Mouse (Mus musculus): ENCODE results near the gene Pcdh15. TPM values are rescaled to one million over a fixed set of nuclear protein-coding genes. Genes with fewer than 3 reads are reported as not detected.

Pcdh15 gene
- polyA plus RNA-seq, 1 experiment from 2014 or later = 0.11 TPM

DNA sequence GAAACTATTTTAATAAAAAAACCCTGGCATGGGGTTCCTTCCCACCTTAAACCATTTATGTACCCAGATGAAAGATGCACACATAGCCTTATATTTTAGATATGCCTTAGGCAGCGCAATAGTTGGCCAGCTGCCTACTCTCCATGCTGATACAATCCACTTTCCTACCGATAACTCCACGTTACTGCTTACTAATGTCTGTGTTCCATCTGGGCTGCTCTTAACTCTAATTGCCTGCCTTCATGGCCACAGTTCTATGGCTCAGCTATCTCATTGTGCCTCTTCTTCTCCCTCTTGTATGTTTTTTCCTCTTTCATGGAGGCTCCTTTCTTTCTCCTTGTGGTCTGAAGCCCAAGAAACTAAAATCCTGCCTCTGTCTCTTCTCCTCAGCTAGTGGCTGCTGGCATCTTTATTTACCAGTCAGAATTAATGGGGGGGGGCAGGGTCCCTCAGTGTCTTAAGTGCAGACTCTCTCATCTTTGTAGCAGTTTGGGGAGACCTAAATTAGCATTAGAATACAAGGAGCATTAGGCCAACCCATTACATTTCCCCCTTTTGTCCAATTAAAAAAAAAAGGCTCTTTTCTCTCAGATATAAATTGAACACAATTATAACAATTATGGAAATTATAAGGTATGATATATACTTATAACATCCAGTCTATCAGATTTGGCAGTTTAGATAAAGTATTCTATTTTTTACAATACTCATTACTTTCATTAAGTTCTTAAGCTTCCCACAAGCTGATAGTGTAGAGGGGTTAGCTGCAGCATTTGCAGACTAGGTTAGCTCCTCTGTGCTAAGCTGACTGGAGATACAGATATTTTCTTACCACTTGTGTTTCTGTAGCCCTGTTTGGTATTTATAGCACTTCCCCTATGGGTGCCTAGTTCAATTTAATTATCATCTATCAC is 1240.4 kb downstream of the Pcdh15 start:
- 77% methylated on average over 3 of the region's 3 CpGs for WGBS (ENCODE audit: insufficient replicate concordance)
- no peak overlapping the region for H3K9ac ChIP-seq (ENCODE audit: low read depth, low read length)
- H3K27ac ChIP-seq (ENCODE audit: low read depth, low read length) = no peak overlapping the region
- ATAC-seq (replicated peaks; ENCODE audit: insufficient number of reproducible peaks, low FRiP score, low TSS enrichment) = no peak
- H3K4me3 ChIP-seq (ENCODE audit: low read depth, low read length) = no peak overlapping the region
- no peaks in the 10 kb centered on the region for H3K27me3 ChIP-seq (ENCODE audit: control insufficient read depth, insufficient read depth, low read length)
- no peaks in the 10 kb centered on the region for H3K4me1 ChIP-seq (ENCODE audit: control insufficient read depth, insufficient read depth, low read length)
- no peak overlapping the region for H3K4me2 ChIP-seq
- no peaks in the 10 kb centered on the region for H3K36me3 ChIP-seq (ENCODE audit: control insufficient read depth, insufficient read depth, low read length)
- H3K9me3 ChIP-seq (replicated peaks; ENCODE audit: control insufficient read depth, low read length) = no peaks in the 10 kb centered on the region

- 54% methylated on average over 5 of the region's 5 CpGs for WGBS (ENCODE audit: insufficient replicate concordance)
- H3K4me1 ChIP-seq (ENCODE audit: control insufficient read depth, insufficient read depth, low read length) = no peaks in the 10 kb centered on the region
- H3K4me3 ChIP-seq (ENCODE audit: low read depth, low read length) = no peak overlapping the region
- no peak overlapping the region for H3K9ac ChIP-seq (ENCODE audit: low read depth, low read length)
- no peaks in the 10 kb centered on the region for H3K27me3 ChIP-seq (ENCODE audit: control insufficient read depth, insufficient read depth, low read length)
- H3K4me2 ChIP-seq = no peak overlapping the region
- H3K27ac ChIP-seq (ENCODE audit: low read depth, low read length) = no peak overlapping the region
- ATAC-seq (replicated peaks; ENCODE audit: insufficient number of reproducible peaks, low FRiP score, low TSS enrichment) = no peak
- H3K36me3 ChIP-seq (ENCODE audit: control insufficient read depth, insufficient read depth, low read length) = no peaks in the 10 kb centered on the region
- H3K9me3 ChIP-seq (replicated peaks; ENCODE audit: control insufficient read depth, low read length) = no peaks in the 10 kb centered on the region
Measured at GRCm38 (mm10) chr10:74359526-74359925, 1260.4 kb downstream of the Pcdh15 start.

DNA sequence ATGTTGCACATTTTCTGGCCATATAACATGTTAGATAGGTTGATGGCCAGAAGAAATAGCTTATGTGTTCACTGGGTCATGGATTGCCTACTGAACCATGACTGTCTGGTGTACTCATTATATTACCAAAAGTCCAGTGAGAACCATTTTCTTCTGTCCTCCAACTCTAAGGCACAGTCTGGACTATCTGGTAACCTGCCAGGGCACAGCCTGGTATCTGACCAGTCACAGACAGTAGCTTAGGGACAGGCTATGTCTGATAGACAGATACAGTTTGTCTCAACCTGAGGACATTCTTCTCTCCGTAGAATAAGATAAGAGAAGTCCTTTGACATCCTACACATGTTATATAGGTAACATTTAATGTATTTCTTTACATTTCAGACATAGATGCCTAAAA is 1279.6 kb downstream of the Pcdh15 start:
- H3K27ac ChIP-seq (ENCODE audit: low read depth, low read length) = no peak overlapping the region
- no peak for ATAC-seq (replicated peaks; ENCODE audit: insufficient number of reproducible peaks, low FRiP score, low TSS enrichment)
- H3K9ac ChIP-seq (ENCODE audit: low read depth, low read length) = no peak overlapping the region
- H3K9me3 ChIP-seq (replicated peaks; ENCODE audit: control insufficient read depth, low read length) = no peaks in the 10 kb centered on the region
- H3K4me1 ChIP-seq (ENCODE audit: control insufficient read depth, insufficient read depth, low read length) = no peaks in the 10 kb centered on the region
- 68% methylated on average over 1 of the region's 1 CpGs for WGBS (ENCODE audit: insufficient replicate concordance)
- no peak overlapping the region for H3K4me3 ChIP-seq (ENCODE audit: low read depth, low read length)
- H3K36me3 ChIP-seq (ENCODE audit: control insufficient read depth, insufficient read depth, low read length) = no peaks in the 10 kb centered on the region
- no peak overlapping the region for H3K4me2 ChIP-seq
- no peaks in the 10 kb centered on the region for H3K27me3 ChIP-seq (ENCODE audit: control insufficient read depth, insufficient read depth, low read length)

DNA sequence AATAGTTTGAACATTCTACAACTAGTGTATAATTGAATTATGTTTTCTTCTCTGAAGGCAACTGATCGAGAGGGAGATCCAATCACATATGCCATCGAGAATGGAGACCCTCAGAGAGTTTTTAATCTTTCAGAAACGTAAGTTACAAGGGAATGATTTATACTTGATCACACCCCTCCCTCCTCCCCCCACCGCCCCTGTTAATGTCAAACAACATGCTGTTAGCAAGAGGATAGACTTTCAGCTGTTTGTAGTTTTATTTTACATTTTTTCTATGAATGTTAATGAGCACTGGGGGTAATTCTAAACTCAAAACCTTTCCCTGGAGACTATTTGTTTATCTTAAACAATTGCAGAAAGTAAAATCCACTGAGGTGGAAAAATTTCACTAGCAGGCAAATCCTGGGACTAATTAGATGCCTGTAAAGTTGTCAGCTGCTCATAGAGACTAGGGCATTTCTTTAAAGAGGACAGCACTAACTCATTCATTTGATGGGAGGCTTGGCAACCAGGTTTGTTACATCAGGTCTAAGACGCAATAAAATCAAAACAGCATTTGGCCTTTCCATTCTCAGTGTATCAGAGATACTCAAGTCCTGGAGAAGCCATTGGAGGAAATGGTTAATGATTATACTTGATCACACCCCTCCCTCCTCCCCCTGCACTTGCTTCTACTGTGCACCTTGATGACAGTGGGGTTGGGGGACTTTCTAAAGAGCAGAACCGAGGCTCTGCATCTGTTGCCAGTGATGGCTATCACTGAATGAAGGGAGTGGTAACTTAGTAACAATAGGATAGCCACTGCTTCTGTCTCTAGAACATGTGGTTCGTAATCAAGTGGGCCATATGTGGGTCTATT is 1280.4 kb downstream of the Pcdh15 start:
- no peaks in the 10 kb centered on the region for H3K4me1 ChIP-seq (ENCODE audit: control insufficient read depth, insufficient read depth, low read length)
- no peak overlapping the region for H3K4me2 ChIP-seq
- H3K4me3 ChIP-seq (ENCODE audit: low read depth, low read length) = no peak overlapping the region
- no peak overlapping the region for H3K9ac ChIP-seq (ENCODE audit: low read depth, low read length)
- H3K9me3 ChIP-seq (replicated peaks; ENCODE audit: control insufficient read depth, low read length) = no peaks in the 10 kb centered on the region
- H3K36me3 ChIP-seq (ENCODE audit: control insufficient read depth, insufficient read depth, low read length) = no peaks in the 10 kb centered on the region
- no peak overlapping the region for H3K27ac ChIP-seq (ENCODE audit: low read depth, low read length)
- 63% methylated on average over 7 of the region's 7 CpGs for WGBS (ENCODE audit: insufficient replicate concordance)
- no peak for ATAC-seq (replicated peaks; ENCODE audit: insufficient number of reproducible peaks, low FRiP score, low TSS enrichment)
- no peaks in the 10 kb centered on the region for H3K27me3 ChIP-seq (ENCODE audit: control insufficient read depth, insufficient read depth, low read length)

DNA sequence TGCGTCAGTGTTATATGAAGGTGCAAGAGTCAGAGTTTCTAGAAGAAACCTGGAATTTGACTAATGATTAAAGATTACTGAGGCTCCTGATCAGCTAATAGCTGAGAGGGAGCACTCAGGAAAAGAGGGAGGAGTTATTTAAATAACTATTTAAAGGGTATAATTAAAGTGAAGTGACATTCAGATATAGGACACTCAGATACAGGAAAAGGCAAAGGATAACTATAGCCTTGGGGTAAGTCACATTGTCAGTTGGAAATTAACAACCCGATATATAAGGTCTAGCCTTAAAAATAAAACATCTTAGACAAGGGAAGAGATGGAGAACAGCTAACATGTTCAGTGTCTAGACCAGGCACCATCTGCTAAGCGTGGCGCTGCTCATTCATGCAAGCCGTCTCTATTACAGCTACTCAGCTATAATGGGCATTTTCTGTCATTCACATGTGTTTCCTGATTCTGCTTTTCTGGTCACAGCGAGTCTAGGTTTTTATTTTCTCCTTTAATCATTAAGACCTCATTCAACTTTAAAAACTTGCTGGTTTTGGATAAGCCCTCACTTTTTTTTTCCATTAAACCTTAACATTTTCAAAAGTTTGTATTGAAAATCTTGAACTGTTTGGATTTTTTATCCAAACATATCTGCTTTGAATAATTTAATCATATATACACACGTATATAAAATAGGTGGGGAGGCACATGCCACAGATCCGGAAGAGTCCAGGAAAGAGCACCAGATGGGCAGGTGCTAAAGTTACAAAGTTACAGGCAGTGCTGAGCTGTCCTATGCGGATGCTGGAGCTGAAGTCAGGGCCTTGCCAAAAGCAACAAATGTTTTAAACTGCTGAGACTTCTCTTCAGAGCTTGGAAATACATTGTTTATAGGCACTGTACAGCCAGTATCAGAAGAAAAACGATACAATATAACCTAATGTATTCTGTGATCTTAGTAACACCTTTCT is 1288.7 kb downstream of the Pcdh15 start:
- Histone ChIP-seq H3K4me2 (no peak overlapping the region), H3K36me3 (ENCODE audit: control insufficient read depth, insufficient read depth, low read length) (no peaks in the 10 kb centered on the region), H3K27ac (ENCODE audit: low read depth, low read length) (no peak overlapping the region), H3K4me1 (ENCODE audit: control insufficient read depth, insufficient read depth, low read length) (no peaks in the 10 kb centered on the region), H3K4me3 (ENCODE audit: low read depth, low read length) (no peak overlapping the region), H3K9me3 (replicated peaks; ENCODE audit: control insufficient read depth, low read length) (no peaks in the 10 kb centered on the region), H3K9ac (ENCODE audit: low read depth, low read length) (no peak overlapping the region), H3K27me3 (ENCODE audit: control insufficient read depth, insufficient read depth, low read length) (no peaks in the 10 kb centered on the region)
- no peak for ATAC-seq (replicated peaks; ENCODE audit: insufficient number of reproducible peaks, low FRiP score, low TSS enrichment)
- 77% methylated on average over 10 of the region's 10 CpGs for WGBS (ENCODE audit: insufficient replicate concordance)

DNA sequence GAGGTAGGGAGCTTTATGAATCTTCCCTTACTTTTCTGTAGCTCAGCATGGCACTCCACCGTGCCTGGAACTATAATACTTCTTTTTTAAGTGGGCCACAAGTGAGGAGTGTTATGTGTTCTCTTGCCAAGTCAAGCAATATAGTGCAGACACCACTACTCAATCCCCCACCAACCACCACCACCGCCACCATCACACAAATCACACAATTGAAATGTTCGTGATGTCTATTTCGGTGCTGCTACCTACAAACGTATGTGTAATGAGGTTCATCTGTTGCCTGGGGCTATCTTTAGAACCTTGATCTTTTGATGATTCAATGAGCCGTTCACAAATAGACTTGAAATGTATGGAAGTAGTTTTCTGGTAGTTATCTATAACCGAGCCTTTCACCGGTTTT is 1304.0 kb downstream of the Pcdh15 start:
- Histone ChIP-seq H3K4me3 (ENCODE audit: low read depth, low read length) (no peak overlapping the region), H3K4me1 (ENCODE audit: control insufficient read depth, insufficient read depth, low read length) (no peaks in the 10 kb centered on the region), H3K9ac (ENCODE audit: low read depth, low read length) (no peak overlapping the region), H3K36me3 (ENCODE audit: control insufficient read depth, insufficient read depth, low read length) (no peaks in the 10 kb centered on the region), H3K4me2 (no peak overlapping the region), H3K9me3 (replicated peaks; ENCODE audit: control insufficient read depth, low read length) (no peaks in the 10 kb centered on the region), H3K27ac (ENCODE audit: low read depth, low read length) (no peak overlapping the region), H3K27me3 (ENCODE audit: control insufficient read depth, insufficient read depth, low read length) (no peaks in the 10 kb centered on the region)
- WGBS (ENCODE audit: insufficient replicate concordance) = 84% methylated on average over 8 of the region's 8 CpGs
- no peak for ATAC-seq (replicated peaks; ENCODE audit: insufficient number of reproducible peaks, low FRiP score, low TSS enrichment)

DNA sequence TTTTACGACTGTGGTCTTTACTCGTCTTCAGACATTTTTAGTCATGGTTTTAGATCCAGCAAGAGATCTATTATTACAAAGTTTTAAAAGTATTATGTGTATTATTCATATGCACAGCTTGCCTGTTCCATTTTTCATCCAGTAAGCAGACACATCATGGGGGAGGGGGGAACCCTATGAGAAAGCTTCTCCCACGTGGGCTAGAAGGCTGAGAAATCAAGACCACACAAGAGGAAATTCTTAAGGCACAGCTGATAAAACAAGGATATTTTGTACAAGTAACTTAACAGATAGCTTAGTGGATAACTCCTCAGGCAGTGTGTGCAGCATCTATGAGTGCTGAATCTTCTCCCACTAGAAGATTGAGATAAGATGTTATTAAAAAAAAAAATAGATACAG is 1314.9 kb downstream of the Pcdh15 start:
- Histone ChIP-seq H3K9me3 (replicated peaks; ENCODE audit: control insufficient read depth, low read length) (no peaks in the 10 kb centered on the region), H3K27me3 (ENCODE audit: control insufficient read depth, insufficient read depth, low read length) (no peaks in the 10 kb centered on the region), H3K9ac (ENCODE audit: low read depth, low read length) (no peak overlapping the region), H3K4me1 (ENCODE audit: control insufficient read depth, insufficient read depth, low read length) (no peaks in the 10 kb centered on the region), H3K27ac (ENCODE audit: low read depth, low read length) (no peak overlapping the region), H3K36me3 (ENCODE audit: control insufficient read depth, insufficient read depth, low read length) (no peaks in the 10 kb centered on the region), H3K4me3 (ENCODE audit: low read depth, low read length) (no peak overlapping the region), H3K4me2 (no peak overlapping the region)
- 64% methylated on average over 3 of the region's 3 CpGs for WGBS (ENCODE audit: insufficient replicate concordance)
- ATAC-seq (replicated peaks; ENCODE audit: insufficient number of reproducible peaks, low FRiP score, low TSS enrichment) = no peak

DNA sequence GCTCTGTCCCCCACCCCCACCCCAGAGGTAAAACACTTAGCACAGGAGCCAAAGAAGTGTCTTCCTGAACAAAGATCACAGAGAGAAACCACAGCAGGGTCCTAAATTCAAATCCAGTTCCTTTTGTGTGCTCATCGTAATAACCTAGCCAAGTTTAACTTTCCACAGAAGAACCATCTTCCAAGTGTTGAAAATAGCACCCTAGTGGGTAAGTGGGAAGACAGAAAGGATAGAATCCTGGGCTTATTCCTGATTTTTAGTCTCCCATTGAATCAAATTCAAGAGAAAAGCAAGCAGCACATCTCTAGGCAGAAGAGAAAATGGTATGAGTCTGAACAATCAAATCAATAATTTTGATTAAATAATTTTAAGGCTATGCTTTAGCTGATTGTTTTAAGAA is 1315.8 kb downstream of the Pcdh15 start:
- no peak overlapping the region for H3K4me2 ChIP-seq
- H3K36me3 ChIP-seq (ENCODE audit: control insufficient read depth, insufficient read depth, low read length) = no peaks in the 10 kb centered on the region
- H3K27me3 ChIP-seq (ENCODE audit: control insufficient read depth, insufficient read depth, low read length) = no peaks in the 10 kb centered on the region
- WGBS (ENCODE audit: insufficient replicate concordance) = 86% methylated on average over 1 of the region's 1 CpGs
- H3K9me3 ChIP-seq (replicated peaks; ENCODE audit: control insufficient read depth, low read length) = no peaks in the 10 kb centered on the region
- no peak for ATAC-seq (replicated peaks; ENCODE audit: insufficient number of reproducible peaks, low FRiP score, low TSS enrichment)
- no peaks in the 10 kb centered on the region for H3K4me1 ChIP-seq (ENCODE audit: control insufficient read depth, insufficient read depth, low read length)
- H3K9ac ChIP-seq (ENCODE audit: low read depth, low read length) = no peak overlapping the region
- no peak overlapping the region for H3K4me3 ChIP-seq (ENCODE audit: low read depth, low read length)
- H3K27ac ChIP-seq (ENCODE audit: low read depth, low read length) = no peak overlapping the region
